Mouse (Mus musculus): ENCODE measurements around the gene Ndst4.

DNA sequence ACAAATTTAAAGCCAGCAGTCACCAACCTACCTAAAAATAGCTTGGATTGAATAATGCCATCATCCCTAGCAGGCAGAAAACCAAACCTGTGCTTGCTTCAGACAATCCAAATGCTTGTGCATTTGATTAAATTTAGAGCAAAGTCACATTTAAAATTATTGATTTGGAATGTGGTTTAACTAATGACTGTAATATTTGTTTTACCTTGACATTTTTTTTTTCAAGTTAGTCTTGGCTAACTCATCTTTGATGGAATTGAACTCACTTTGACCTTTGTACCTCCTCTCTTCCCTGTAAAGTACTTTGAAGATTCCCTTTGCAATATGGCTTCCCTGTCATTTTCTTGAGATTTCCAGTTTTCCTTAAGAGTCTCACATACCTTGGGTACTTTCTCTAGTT, 356.8 kb downstream of the Ndst4 start:
- TF ChIP-seq FLI1 (IDR thresholded peaks at IDR 0.05; ENCODE audit: low read length) = no peak
- no peak for TF ChIP-seq GATA1 (IDR thresholded peaks at IDR 0.05; ENCODE audit: borderline replicate concordance, low read length)
